Mouse (Mus musculus) erythroid progenitor cell, adult 5-6 weeks (primary cell): ENCODE results near the gene Sqstm1. TPM values are rescaled to one million over a fixed set of nuclear protein-coding genes. Genes with fewer than 3 reads are reported as not detected.
A peak's percentile ranks its signal among the peaks of the same experiment; 100 is the strongest.

ENCODE experiments used
- ATAC-seq: replicated peaks from 2 replicates; pipeline ENCODE4 v1.8.0; 2016; ENCODE audit warnings: moderate number of reproducible peaks, mild to moderate bottlenecking, moderate TSS enrichment, inconsistent platforms; ENCODE audit not compliant: poor library complexity, low FRiP score, severe bottlenecking
- total RNA-seq, 2 experiments: library from RNA; stranded (forward) in 1 of 2; stranded (reverse) in 1 of 2; fragments of 150-400 nt in 1 of 2; fragments of 186-747, 209-891 nt in 1 of 2; gene quantifications; 2 replicates each; pipeline versions ENCODE4 v1.2.3 to v1.2.4; 2015 to 2017; ENCODE audit warnings: low replicate concordance in 2 of 2

Sqstm1 gene
- total RNA-seq (2015; ENCODE audit: low replicate concordance): 28.5 and 36.4 TPM in 2 replicates
- total RNA-seq (2017; ENCODE audit: low replicate concordance): 179 and 213 TPM in 2 replicates

GRCm38 (mm10) chr11:50210505-50211151, at the start of gene Sqstm1, which contains the start of gene Mgat4b:
Sqstm1 (minus strand) TSS chr11:50210827.
Mgat4b (plus strand) TSS chr11:50210890.
- ATAC-seq: peak; percentile 82

DNA sequence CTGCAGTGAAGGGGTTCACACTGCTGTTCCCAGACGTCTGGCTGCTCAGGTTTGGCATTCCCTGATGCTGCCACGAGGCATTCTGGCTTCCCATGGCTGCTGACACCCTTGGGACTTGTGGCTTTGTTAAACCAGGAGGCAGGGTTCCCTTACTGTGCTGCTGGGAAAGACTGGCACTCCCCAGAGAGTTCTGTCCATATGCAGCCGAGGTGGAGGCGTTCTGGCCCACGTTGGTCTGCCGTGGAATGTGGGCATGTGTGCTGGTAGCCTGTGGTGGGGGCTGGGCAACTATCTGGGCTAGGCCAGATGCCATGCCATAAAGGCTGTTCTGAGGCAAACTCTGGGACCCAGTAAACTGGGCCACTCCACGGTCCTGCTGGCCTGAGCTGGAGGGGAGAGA, 47.7 kb upstream of the Sqstm1 start:
- no peak for ATAC-seq

- no peak for ATAC-seq
Measured at GRCm38 (mm10) chr11:50256615-50257014, 46.0 kb upstream of the Sqstm1 start.

DNA sequence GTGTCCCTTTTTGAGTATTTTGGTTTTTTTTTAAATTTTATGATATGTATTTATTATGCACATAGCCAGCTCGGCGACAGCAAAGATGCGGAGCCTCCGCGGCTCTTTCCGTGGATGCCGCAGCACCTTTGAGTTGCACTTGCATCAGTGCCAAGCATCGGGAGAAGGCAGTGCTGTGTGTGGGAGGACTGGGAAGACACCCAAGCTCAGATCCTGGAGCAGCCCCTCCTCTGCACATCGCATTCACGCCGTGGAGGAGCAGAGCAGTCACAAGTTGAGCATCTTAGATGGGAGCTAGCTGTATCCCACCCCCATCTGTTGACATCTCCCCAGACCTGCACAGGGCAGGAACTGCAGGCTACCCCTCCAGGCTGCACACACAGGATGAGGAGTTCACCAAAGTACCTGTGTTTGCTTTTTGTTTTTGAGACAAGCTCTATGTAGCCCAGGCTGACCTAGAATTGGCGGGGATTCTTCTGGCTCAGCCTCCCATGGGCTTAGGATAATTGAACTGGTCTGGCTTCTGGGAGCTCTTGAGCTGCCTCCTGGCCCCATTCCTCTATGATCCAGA, 43.5 kb upstream of the Sqstm1 start:
- ATAC-seq: no peak

GRCm38 (mm10) chr11:50253393-50253792, 42.8 kb upstream of the Sqstm1 start:
- no peak for ATAC-seq

DNA sequence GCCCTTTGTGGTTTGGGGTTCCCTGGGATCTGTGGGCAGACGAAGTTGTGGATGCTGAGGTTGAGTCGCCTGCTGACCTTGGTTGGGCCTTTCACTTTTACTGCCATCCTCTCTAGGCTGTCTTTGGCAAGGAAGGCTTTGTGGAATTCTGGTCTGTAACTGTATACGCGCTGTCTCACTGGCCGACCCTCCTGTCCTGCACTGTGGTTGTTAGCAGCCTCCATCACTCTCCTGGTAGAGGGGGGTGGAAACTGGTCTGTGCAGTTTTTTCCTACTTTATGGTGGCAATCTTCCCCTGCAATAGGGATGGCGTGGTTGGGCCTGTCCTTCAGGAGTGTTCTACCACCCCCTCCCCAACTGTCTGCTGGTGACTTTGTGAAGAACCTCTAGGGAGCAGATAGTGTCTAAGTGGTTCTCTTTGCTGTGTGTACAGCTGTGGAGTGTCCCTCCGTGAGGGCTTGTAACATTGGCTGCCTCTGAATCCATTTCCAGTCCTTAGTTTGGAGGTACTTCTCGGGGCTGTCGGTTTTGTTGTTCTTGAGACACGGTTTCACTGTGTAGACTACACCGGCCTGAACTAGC, 42.1 kb upstream of the Sqstm1 start:
- ATAC-seq: no peak

GRCm38 (mm10) chr11:50252166-50252565, 41.5 kb upstream of the Sqstm1 start:
- no peak for ATAC-seq

- no peak for ATAC-seq
Measured at GRCm38 (mm10) chr11:50248473-50249171, 38.0 kb upstream of the Sqstm1 start.

- ATAC-seq: no peak
Measured at GRCm38 (mm10) chr11:50245269-50245668, 34.6 kb upstream of the Sqstm1 start.

DNA sequence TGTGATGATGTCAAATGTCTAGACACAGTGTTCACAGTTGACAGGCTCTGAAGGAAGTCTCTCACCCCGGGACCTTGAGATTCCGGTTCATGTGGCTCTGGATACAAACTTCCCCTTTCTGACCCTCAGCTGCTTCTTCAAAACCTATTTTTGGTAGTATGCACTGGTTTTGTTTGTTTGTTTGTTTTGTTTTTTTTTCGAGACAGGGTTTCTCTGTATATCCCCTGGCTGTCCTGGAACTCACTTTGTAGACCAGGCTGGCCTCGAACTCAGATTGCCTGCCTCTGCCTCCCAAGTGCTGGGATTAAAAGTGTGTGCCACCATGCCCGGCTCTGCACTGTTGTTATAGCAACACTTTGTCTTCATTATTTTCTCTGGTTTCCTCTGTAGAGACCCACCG, 33.3 kb upstream of the Sqstm1 start:
- no peak for ATAC-seq

- no peak for ATAC-seq
Measured at GRCm38 (mm10) chr11:50240235-50240911, 29.7 kb upstream of the Sqstm1 start.

DNA sequence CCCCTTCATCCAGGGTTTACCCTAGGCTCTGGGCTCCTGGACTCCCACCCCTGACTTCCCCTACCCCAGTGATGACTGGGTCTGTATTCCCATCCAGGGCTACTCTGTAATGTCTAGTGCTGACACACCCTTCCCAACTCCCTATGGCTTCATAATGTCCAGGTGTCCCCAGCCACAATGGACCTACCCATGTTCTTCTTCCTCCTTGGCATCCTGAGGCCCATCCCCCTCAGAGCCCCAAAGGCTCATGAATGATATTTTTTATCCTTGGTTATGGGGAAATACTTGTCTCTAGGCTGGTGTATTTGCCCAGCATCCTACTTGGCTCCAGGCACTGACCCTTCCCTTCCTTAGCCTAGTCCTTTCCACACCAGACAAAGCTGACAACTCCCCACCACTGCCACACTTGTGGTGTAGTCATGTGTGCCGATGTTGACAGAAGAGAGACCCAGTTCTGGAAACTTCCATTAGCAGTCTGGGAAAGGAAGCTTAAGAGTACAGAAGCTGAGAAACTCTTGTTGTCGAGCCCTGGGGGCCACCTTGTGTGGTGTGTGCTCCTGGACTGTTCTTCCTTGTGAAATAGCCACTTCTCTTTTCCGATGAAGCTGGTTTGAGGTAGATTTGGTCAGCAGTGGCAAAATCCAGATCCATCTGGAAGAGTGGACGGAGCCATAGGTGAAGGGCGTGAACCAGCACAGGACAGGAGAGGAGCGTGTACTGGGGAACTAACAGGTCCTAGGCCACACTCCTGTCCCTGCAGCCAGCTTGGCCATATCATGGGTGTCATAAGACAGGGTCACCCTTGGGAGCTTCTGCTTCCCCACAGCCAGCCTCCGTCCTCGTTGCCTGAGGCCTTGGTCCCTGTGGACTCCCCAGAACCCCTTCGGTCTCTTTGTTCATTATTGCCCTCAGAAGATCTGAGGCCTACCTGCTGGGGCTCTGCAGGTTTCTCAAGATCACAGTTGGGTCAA, 28.5 kb upstream of the Sqstm1 start:
- ATAC-seq: no peak

DNA sequence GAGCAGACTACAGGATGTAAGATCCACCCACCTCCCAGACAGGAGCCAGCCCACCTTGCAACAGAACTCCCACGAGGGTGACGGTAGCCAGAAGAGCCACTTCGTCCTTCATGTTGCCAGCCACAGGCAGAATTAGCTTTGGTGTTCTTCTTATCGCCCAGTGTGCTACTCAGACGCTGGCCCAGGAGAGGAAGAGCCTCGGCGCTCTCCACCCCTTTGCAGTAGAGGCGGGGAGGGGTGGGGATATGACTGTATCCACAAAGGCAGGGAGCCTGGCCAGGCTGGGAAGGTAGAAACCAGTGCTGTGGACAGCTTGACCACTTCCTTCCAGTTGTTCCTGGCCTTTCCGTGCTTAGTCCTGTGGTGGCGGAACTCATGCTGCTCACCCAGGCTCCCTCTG, 27.7 kb upstream of the Sqstm1 start, which contains the start of gene Ltc4s:
Gene Ltc4s, minus strand, starts transcription at position 293 of the 400 bp plus-strand sequence.
- ATAC-seq: no peak; the same call in 1 of the 2 replicates

DNA sequence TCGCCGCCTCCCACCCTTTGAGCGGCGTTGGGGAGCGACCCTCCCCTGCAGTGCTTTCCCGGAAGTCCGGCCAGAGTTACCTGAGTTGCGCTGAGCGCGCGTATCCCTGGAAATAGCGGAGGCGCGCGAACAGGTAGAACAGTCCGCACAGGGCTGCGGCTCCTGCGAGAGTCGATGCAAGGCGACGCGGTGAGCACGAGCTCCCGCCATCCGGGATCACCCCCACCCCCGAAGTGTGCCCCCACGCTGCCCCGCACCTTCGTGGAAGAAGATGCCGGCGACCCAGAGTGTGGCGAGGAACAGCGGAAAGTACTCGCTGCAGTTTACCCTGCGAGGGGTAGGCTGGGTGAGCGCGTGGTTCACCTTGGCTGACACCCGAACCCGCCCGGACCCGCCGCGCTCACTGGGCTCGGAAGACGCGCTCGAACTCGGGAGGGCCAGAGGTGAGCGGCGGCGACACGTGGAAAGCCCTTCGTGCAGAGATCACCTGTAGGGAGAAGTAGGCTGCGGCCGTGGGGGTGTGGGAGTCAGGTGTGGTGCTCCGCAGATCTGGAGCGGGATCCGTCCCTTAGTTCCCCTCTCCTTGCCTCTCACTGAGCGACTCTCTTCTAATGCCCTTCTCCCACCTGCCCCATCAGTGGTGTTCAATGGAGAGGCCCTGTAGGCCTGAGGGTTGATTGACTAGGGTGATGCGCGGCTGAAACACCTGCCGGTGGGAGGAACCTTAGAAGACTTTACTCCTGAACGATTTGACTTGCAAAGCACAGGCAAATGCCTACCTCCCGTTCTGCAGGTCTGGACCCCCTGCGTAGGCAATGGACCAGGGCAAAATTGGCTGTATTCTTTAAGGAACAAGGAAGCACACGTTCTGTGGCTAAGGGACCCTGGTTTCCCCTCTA, 26.6 kb upstream of the Sqstm1 start:
- ATAC-seq: peak; percentile 26

- peak; percentile 79 for ATAC-seq
Measured at GRCm38 (mm10) chr11:50236540-50236936, 25.9 kb upstream of the Sqstm1 start.

DNA sequence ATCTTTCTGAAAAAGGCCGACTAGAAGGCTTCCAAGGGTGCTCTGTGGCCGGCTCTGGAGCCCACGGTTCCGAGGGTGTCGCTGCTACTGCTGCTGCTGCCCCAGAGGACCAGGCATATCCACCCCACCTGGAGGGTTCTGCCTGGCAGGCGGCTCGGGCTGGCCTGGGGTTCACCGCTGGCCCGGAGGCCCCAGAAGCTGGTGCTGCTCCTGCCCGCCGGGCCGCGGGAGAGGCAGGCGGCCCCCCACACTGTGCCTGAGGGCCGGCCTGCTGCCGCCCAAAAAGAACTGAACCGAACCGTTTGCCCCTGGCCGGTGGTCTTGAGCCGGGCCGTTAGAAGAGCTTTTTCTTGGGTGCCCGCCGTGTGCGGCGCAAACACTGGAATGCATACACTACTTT, 24.0 kb upstream of the Sqstm1 start:
- ATAC-seq: no peak

DNA sequence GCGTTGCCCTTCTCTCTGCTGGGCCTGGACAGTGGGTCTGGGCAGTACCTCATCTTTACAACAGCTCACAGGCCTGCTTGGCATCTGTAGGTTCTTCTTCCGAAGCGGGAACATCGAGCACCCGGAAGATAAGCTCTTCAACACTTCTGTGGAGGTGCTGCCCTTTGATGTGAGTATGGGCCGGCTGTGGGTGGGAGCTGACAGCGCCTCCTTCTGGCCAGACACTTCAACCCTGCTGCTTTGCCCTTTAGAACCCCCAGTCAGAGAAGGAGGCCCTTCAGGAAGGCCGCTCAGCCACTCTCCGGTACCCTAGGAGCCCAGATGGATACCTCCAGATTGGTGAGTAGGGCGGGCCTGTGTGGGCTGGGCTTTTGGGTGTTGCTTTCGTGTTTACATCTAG, 23.4 kb upstream of the Sqstm1 start:
- no peak for ATAC-seq

GRCm38 (mm10) chr11:50233022-50233421, 22.4 kb upstream of the Sqstm1 start:
- ATAC-seq: no peak
